Mouse (Mus musculus) heart, adult 2 months (tissue): ENCODE results near the gene Wnt7b. TPM values are rescaled to one million over a fixed set of nuclear protein-coding genes. Genes with fewer than 3 reads are reported as not detected.

ENCODE experiments used
- DNase-seq, 2 experiments: peaks; one replicate each; pipeline ENCODE4 v3.0.0; 2021
- H3K27ac ChIP-seq: fragments of 200-600 bp; 2 replicates; pipeline ENCODE4 v1.8.1; 2022
- H3K27me3 ChIP-seq: fragments of 200-500 bp; 2 replicates; pipeline ENCODE4 v1.6.1; 2012; ENCODE audit warnings: mild to moderate bottlenecking, low read length, inconsistent platforms, mixed read lengths; ENCODE audit not compliant: control insufficient read depth, insufficient read depth
- H3K36me3 ChIP-seq: fragments of 200-500 bp; 2 replicates; pipeline ENCODE4 v1.6.1; 2012; ENCODE audit warnings: low read length, inconsistent platforms; ENCODE audit not compliant: control insufficient read depth, insufficient read depth
- H3K4me1 ChIP-seq: fragments of 200-500 bp; 2 replicates; pipeline ENCODE4 v1.6.1; 2011; ENCODE audit warnings: low read length; ENCODE audit not compliant: control insufficient read depth, insufficient read depth
- H3K4me3 ChIP-seq: fragments of 200-600 bp; 2 replicates; pipeline ENCODE4 v1.8.1; 2022
- H3K79me2 ChIP-seq: fragments of 200-500 bp; replicated peaks from 2 replicates; pipeline ENCODE4 v1.6.1; 2012; ENCODE audit warnings: mild to moderate bottlenecking, inconsistent platforms, low read length, moderate library complexity, mixed read lengths; ENCODE audit not compliant: control insufficient read depth, insufficient read depth
- H3K9ac ChIP-seq: fragments of 200-500 bp; 2 replicates; pipeline ENCODE4 v1.6.1; 2012; ENCODE audit warnings: low read depth, mild to moderate bottlenecking, control low read depth, inconsistent platforms, low read length, mixed read lengths
- CTCF ChIP-seq: fragments of 200-600 bp; IDR thresholded peaks from 2 replicates; pipeline ENCODE4 v1.8.1; 2022; ENCODE audit warnings: antibody characterized with exemption, mild to moderate bottlenecking, moderate library complexity
- EP300 ChIP-seq: fragments of 200-500 bp; IDR thresholded peaks from 2 replicates; pipeline ENCODE4 v1.6.1; 2011; ENCODE audit warnings: low read depth, low read length, control low read depth; ENCODE audit not compliant: insufficient read depth
- POLR2A ChIP-seq: fragments of 200-500 bp; IDR thresholded peaks from 2 replicates; pipeline ENCODE4 v1.6.1; 2011; ENCODE audit warnings: mild to moderate bottlenecking, low read depth, low read length, control low read depth; ENCODE audit not compliant: insufficient read depth
- WGBS: fragments of 180-500 bp; shearing (Covaris S2); methylation state at CpG from one replicate; pipeline ENCODE4 v1.1.7; 2018; 5-methylcytosine and 5-hydroxymethylcytosine counted together
- intact Hi-C: fragments of 180-260 bp; cut with DNase I; formaldehyde crosslinking; loops from one replicate; pipeline ENCODE4 v1.15.1; 2025
- polyA plus RNA-seq: library from polyadenylated mRNA; depleted of rRNA; stranded (reverse); fragments of >200 nt; gene quantifications from 2 replicates; pipeline ENCODE4 v1.2.3, GENCODE M21; 2012
- total RNA-seq, 2 experiments: library from RNA; stranded (reverse); gene quantifications; 2 replicates each; pipeline ENCODE4 v1.2.3; 2021

Gene Wnt7b
- total and polyA plus RNA-seq, 3 experiments: 0.14 to 0.41 (median 0.18) TPM

DNA sequence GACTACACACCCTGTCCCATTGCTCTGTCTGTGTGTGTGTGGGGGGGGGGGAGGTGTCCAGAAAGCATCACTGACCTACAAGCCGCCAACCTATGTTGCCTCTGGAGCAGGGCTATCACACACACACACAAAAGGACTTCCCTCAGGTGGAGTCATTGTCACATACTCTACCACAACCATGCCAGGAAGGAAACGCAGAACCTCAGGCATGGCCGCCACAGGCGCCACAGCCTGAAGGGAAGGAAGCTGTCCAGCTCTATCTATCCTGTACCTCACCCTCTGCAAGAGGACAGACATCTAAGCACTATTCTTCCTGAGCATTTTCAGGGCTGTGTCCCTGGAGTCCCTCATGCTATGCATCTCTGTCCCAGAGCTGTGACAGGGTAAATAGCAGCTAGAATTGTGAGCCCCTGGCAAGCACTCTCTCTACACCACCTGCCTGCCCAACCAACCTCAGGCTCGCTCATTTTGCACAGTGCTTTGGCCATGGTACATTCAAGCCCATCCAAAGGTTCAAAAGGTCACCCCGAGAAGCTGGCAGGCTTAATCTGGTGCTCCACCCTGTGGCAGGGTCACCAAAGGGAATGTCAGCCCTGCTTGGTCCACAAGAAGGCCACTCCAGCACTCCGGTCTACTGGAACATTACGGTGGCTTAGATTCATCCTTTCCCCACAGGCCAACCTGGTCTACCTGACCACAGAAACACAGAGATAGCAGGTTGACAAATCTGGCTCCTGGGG, 12.1 kb downstream of the Wnt7b start:
- Histone ChIP-seq H3K4me3 (no peak overlapping the region), H3K27me3 (peaks cover 2% of the 10 kb centered on the region; the same call in 1 of the 2 replicates), H3K4me1 (no peaks in the 10 kb centered on the region), H3K9ac (no peak overlapping the region), H3K79me2 (no peaks in the 10 kb centered on the region), H3K36me3 (no peaks in the 10 kb centered on the region), H3K27ac (no peak overlapping the region)
- DNase-seq: no peak
- 68% methylated on average over 8 of the region's 8 CpGs for WGBS
- no peak for TF ChIP-seq POLR2A
- TF ChIP-seq CTCF: no peak
- no peak for TF ChIP-seq EP300
- intact Hi-C loops: no loop called here

DNA sequence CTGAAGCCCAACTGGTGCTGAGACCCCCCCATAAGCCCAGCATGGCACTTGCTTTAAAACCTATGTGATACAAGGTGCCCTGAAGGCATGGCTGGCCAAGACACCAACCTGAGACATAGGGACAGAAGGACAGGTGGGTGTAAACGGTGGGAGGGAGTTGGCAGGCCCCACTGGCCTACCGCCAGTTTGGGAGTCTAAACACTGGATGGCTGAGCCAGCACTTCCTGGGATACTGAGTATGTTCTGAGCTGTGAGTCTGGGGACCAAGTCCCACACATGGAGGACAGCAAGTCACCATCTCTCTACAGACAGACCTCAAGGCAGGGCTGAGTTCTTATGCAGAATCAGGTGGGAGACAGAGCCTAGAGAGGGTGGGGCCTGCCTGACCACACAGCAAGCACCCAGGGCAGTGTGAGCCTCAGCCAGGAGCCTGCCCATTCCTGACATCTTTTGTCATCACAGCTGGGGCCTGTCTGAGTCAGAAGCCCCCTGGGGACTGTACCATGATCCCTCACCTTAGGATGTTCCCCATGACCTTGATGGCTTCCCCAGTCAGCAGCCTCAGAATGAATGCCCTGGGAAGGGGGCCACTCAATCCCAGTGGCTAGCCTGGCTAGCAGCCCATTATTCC, 13.0 kb downstream of the Wnt7b start:
- Histone ChIP-seq H3K79me2 (no peaks in the 10 kb centered on the region), H3K4me3 (no peak overlapping the region), H3K9ac (no peak overlapping the region), H3K27me3 (peaks cover 2% of the 10 kb centered on the region; the same call in 1 of the 2 replicates), H3K36me3 (no peaks in the 10 kb centered on the region), H3K4me1 (no peaks in the 10 kb centered on the region), H3K27ac (no peak overlapping the region)
- no peak for DNase-seq
- intact Hi-C loops: no loop called here
- WGBS: 57% methylated on average over 2 of the region's 2 CpGs
- TF ChIP-seq POLR2A (no peak), EP300 (no peak), CTCF (no peak)

DNA sequence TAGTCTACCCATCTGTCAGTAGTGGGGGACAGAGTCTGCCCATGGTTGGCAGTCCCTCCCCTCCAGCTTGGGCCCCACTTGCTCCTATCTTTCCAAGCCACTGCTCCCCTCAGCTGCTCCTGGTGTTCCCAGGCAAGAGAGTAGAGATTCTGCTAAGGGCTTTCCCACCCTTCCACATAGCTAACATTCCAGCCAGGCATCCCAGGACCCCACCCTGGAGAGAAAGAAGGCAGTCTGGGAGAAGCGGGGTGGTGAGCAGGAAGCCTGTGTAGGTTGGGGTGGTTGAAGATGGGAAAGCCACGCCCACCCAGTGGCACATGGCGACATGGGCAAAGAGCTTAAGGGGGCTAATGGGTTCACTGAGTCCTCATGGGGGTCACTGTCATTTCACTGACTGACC, 13.9 kb downstream of the Wnt7b start:
- WGBS: 79% methylated on average over 3 of the region's 3 CpGs
- no peak for DNase-seq
- Histone ChIP-seq H3K9ac (no peak overlapping the region), H3K79me2 (no peaks in the 10 kb centered on the region), H3K27ac (no peak overlapping the region), H3K27me3 (peaks cover 2% of the 10 kb centered on the region; the same call in 1 of the 2 replicates), H3K36me3 (no peaks in the 10 kb centered on the region), H3K4me1 (no peaks in the 10 kb centered on the region), H3K4me3 (no peak overlapping the region)
- intact Hi-C loops: no loop called here
- TF ChIP-seq POLR2A: no peak
- no peak for TF ChIP-seq EP300
- TF ChIP-seq CTCF: no peak

DNA sequence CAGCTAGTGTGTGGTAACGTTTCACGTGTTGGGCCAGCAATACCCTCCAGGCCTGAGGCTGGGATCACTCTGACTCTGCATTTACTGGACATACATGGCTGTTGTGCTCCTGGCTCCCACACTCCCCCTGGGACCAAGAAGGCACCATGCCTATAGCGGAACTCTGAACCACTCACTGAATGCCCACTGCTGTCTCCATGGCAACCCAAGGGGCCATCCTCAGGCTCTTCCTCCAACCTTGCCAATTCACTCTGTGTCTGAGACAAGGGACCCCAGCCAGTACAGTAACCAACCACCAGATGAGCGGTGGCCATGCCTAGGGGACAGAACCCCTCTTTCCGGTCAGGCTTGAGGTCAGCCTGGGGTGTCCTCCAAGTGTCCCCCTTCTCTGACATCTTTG, 17.3 kb downstream of the Wnt7b start:
- no peaks in the 10 kb centered on the region for H3K36me3 ChIP-seq
- H3K79me2 ChIP-seq: no peaks in the 10 kb centered on the region
- TF ChIP-seq POLR2A (no peak), EP300 (no peak), CTCF (no peak)
- intact Hi-C loops: no loop called here
- WGBS: 92% methylated on average over 5 of the region's 5 CpGs
- H3K27ac ChIP-seq: no peak overlapping the region
- no peaks in the 10 kb centered on the region for H3K27me3 ChIP-seq
- H3K4me3 ChIP-seq: no peak overlapping the region
- no peak for DNase-seq
- H3K9ac ChIP-seq: no peak overlapping the region
- no peaks in the 10 kb centered on the region for H3K4me1 ChIP-seq

DNA sequence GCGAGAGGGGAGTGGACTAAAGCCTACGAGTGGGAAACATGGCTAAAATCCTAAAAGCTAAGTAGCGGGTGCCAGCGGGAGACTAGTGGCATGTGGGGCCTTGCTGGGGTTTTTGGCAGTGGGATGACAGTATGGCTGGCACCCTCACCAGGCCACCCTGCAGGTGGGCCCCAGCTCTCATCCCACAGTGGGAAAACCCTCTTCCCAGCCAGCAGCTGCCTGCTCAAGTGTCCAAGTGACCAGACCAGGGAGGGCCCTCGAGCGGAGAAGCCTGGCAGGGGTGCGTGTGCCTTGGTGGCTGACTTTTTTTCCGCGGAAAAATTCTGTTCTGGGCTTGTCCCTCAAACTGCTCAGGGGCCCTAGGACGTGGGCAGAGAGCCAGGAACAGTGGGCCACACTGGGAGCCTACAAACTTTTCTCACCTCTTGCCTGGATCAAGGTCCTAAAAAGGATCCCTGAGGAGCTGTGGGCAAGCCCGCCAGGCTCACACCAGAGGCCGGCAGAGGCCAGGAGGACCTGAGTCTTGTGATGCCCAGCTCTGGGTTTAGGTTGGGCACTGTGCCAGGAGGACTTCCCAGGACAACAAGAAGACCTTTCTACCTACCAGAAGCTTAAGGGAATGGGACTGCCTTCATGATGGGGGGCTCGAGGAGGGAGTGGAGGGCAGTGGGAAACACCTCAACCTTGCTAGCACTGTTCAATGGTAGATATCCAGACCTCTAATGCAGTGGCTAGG, 18.1 kb downstream of the Wnt7b start:
- Histone ChIP-seq H3K27ac (no peak overlapping the region), H3K36me3 (no peaks in the 10 kb centered on the region), H3K9ac (no peak overlapping the region), H3K79me2 (no peaks in the 10 kb centered on the region), H3K4me3 (no peak overlapping the region), H3K27me3 (no peaks in the 10 kb centered on the region), H3K4me1 (no peaks in the 10 kb centered on the region)
- no peak for DNase-seq
- TF ChIP-seq EP300 (no peak), POLR2A (no peak), CTCF (no peak)
- intact Hi-C loops: no loop called here
- 71% methylated on average over 13 of the region's 13 CpGs for WGBS
